Mouse (Mus musculus) erythroblast, embryonic 14.5 days (primary cell): ENCODE results near the gene Sbf2. TPM values are rescaled to one million over a fixed set of nuclear protein-coding genes. Genes with fewer than 3 reads are reported as not detected.

ENCODE experiments used
- H3K27me3 ChIP-seq: 2 replicates; pipeline ENCODE4 v1.6.1; 2012; ENCODE audit warnings: inconsistent platforms; ENCODE audit not compliant: control insufficient read depth
- H3K36me3 ChIP-seq: 2 replicates; pipeline ENCODE4 v1.6.1; 2012; ENCODE audit warnings: mild to moderate bottlenecking, inconsistent platforms; ENCODE audit not compliant: control insufficient read depth
- H3K4me1 ChIP-seq: 2 replicates; pipeline ENCODE4 v1.6.1; 2012; ENCODE audit warnings: inconsistent platforms; ENCODE audit not compliant: control insufficient read depth
- H3K4me3 ChIP-seq: replicated peaks from 2 replicates; pipeline ENCODE3; 2012; ENCODE audit warnings: moderate library complexity, mild to moderate bottlenecking, inconsistent platforms
- H3K9me3 ChIP-seq: 2 replicates; pipeline ENCODE4 v1.6.1; 2012; ENCODE audit warnings: low read length, inconsistent platforms, mixed read lengths; ENCODE audit not compliant: control insufficient read depth
- GATA1 ChIP-seq: IDR thresholded peaks from 2 replicates; pipeline ENCODE4 v1.6.1; 2012; ENCODE audit warnings: low read length, inconsistent platforms, mixed read lengths
- TAL1 ChIP-seq: IDR thresholded peaks from 3 replicates; pipeline ENCODE4 v1.6.1; 2012; ENCODE audit warnings: low read length, inconsistent platforms, mixed read lengths
- polyA plus RNA-seq: library from polyadenylated mRNA; stranded (reverse); fragments of >175 nt; gene quantifications from 2 replicates; pipeline ENCODE4 v1.2.3, GENCODE M21; 2012

Sbf2 gene
- polyA plus RNA-seq, 1 experiment: not detected

GRCm38 (mm10) chr7:110297611-110298010, 317.1 kb downstream of the Sbf2 start:
- Histone ChIP-seq H3K4me1 (no peaks in the 10 kb centered on the region), H3K36me3 (no peaks in the 10 kb centered on the region), H3K9me3 (no peaks in the 10 kb centered on the region), H3K4me3 (no peak overlapping the region), H3K27me3 (no peaks in the 10 kb centered on the region)
- TF ChIP-seq GATA1 (no peak), TAL1 (no peak)

- no peaks in the 10 kb centered on the region for H3K27me3 ChIP-seq
- TF ChIP-seq TAL1 (no peak), GATA1 (no peak)
- no peaks in the 10 kb centered on the region for H3K36me3 ChIP-seq
- H3K4me1 ChIP-seq: no peaks in the 10 kb centered on the region
- H3K4me3 ChIP-seq: no peak overlapping the region
- no peaks in the 10 kb centered on the region for H3K9me3 ChIP-seq
Measured at GRCm38 (mm10) chr7:110296889-110297603, 317.7 kb downstream of the Sbf2 start.

GRCm38 (mm10) chr7:110289647-110290046, 325.1 kb downstream of the Sbf2 start:
- H3K4me3 ChIP-seq: no peak overlapping the region
- TF ChIP-seq TAL1 (no peak), GATA1 (no peak)
- no peaks in the 10 kb centered on the region for H3K27me3 ChIP-seq
- no peaks in the 10 kb centered on the region for H3K9me3 ChIP-seq
- H3K4me1 ChIP-seq: peaks cover 2% of the 10 kb centered on the region; the same call in 1 of the 2 replicates
- H3K36me3 ChIP-seq: no peaks in the 10 kb centered on the region

- no peaks in the 10 kb centered on the region for H3K9me3 ChIP-seq
- no peaks in the 10 kb centered on the region for H3K27me3 ChIP-seq
- peaks cover 2% of the 10 kb centered on the region; the same call in 1 of the 2 replicates for H3K4me1 ChIP-seq
- TF ChIP-seq GATA1 (no peak), TAL1 (no peak)
- H3K36me3 ChIP-seq: no peaks in the 10 kb centered on the region
- H3K4me3 ChIP-seq: no peak overlapping the region
Measured at GRCm38 (mm10) chr7:110288731-110289191, 326.0 kb downstream of the Sbf2 start.

- H3K36me3 ChIP-seq: no peaks in the 10 kb centered on the region
- TF ChIP-seq TAL1 (no peak), GATA1 (no peak)
- no peaks in the 10 kb centered on the region for H3K9me3 ChIP-seq
- H3K27me3 ChIP-seq: no peaks in the 10 kb centered on the region
- H3K4me1 ChIP-seq: peaks cover 2% of the 10 kb centered on the region; the same call in 1 of the 2 replicates
- H3K4me3 ChIP-seq: no peak overlapping the region
Measured at GRCm38 (mm10) chr7:110288191-110288604, 326.5 kb downstream of the Sbf2 start.

GRCm38 (mm10) chr7:110287476-110288071, 327.1 kb downstream of the Sbf2 start:
- H3K4me3 ChIP-seq: no peak overlapping the region
- H3K9me3 ChIP-seq: no peaks in the 10 kb centered on the region
- H3K36me3 ChIP-seq: no peaks in the 10 kb centered on the region; the same call in 1 of the 2 replicates
- peaks cover 2% of the 10 kb centered on the region; the same call in 1 of the 2 replicates for H3K4me1 ChIP-seq
- TF ChIP-seq TAL1 (no peak), GATA1 (no peak)
- no peaks in the 10 kb centered on the region for H3K27me3 ChIP-seq

GRCm38 (mm10) chr7:110286838-110287475, 327.8 kb downstream of the Sbf2 start:
- peaks cover 2% of the 10 kb centered on the region; the same call in 1 of the 2 replicates for H3K4me1 ChIP-seq
- H3K27me3 ChIP-seq: no peaks in the 10 kb centered on the region
- H3K4me3 ChIP-seq: no peak overlapping the region
- TF ChIP-seq GATA1: no peak
- no peak for TF ChIP-seq TAL1
- H3K9me3 ChIP-seq: no peaks in the 10 kb centered on the region
- H3K36me3 ChIP-seq: peaks cover 2% of the 10 kb centered on the region

GRCm38 (mm10) chr7:110286198-110286732, 328.5 kb downstream of the Sbf2 start:
- H3K36me3 ChIP-seq: peaks cover 9% of the 10 kb centered on the region
- TF ChIP-seq TAL1: no peak
- no peak for TF ChIP-seq GATA1

GRCm38 (mm10) chr7:110285849-110286151, 328.9 kb downstream of the Sbf2 start:
- peaks cover 2% of the 10 kb centered on the region; the same call in 1 of the 2 replicates for H3K4me1 ChIP-seq

More at GRCm38 (mm10) chr7:110286198-110286732, 328.5 kb downstream of the Sbf2 start:
- Histone ChIP-seq H3K27me3 (no peaks in the 10 kb centered on the region), H3K4me1 (peaks cover 2% of the 10 kb centered on the region; the same call in 1 of the 2 replicates), H3K9me3 (no peaks in the 10 kb centered on the region), H3K4me3 (no peak overlapping the region)

More at GRCm38 (mm10) chr7:110285849-110286151, 328.9 kb downstream of the Sbf2 start:
- Histone ChIP-seq H3K4me3 (no peak overlapping the region), H3K9me3 (no peaks in the 10 kb centered on the region), H3K27me3 (no peaks in the 10 kb centered on the region), H3K36me3 (peaks cover 14% of the 10 kb centered on the region)
- TF ChIP-seq TAL1: no peak
- no peak for TF ChIP-seq GATA1
